Mouse (Mus musculus) embryonic fibroblast, embryonic 13.5 days (primary cell): ENCODE data around the gene Tfap4. TPM values are rescaled to one million over a fixed set of nuclear protein-coding genes. Genes with fewer than 3 reads are reported as not detected.
"Not testable (repeated sequence)": the region's sequence is repeated elsewhere in the genome, so short reads cannot be mapped to it uniquely, and the experiment has no call there.

ENCODE experiments used
- H3K27ac ChIP-seq: 2 replicates; pipeline ENCODE4 v1.5.1; 2012; ENCODE audit warnings: low read length, control low read depth, inconsistent platforms; ENCODE audit not compliant: insufficient read depth
- H3K4me1 ChIP-seq: 2 replicates; pipeline ENCODE4 v1.6.1; 2011; ENCODE audit warnings: low read length; ENCODE audit not compliant: control insufficient read depth, insufficient read depth
- H3K4me3 ChIP-seq: 2 replicates; pipeline ENCODE4 v1.5.1; 2011; ENCODE audit warnings: mild to moderate bottlenecking, control low read depth, low read length; ENCODE audit not compliant: insufficient read depth
- CTCF ChIP-seq: IDR thresholded peaks from 2 replicates; pipeline ENCODE4 v1.5.1; 2011; ENCODE audit warnings: mild to moderate bottlenecking, control low read depth, low read length, moderate library complexity, borderline replicate concordance; ENCODE audit not compliant: insufficient read depth
- POLR2A ChIP-seq: IDR thresholded peaks from 2 replicates; pipeline ENCODE4 v1.6.1; 2011; ENCODE audit warnings: low read depth, mild to moderate bottlenecking, control low read depth, low read length, moderate library complexity
- polyA plus RNA-seq: library from polyadenylated mRNA; stranded (reverse); fragments of >200 nt; gene quantifications from 2 replicates; pipeline ENCODE4 v1.2.4, GENCODE M21; 2011; ENCODE audit warnings: low read depth; ENCODE audit not compliant: missing spikeins, insufficient read length

Tfap4 gene
- polyA plus RNA-seq, 1 experiment: 6.9 TPM

DNA sequence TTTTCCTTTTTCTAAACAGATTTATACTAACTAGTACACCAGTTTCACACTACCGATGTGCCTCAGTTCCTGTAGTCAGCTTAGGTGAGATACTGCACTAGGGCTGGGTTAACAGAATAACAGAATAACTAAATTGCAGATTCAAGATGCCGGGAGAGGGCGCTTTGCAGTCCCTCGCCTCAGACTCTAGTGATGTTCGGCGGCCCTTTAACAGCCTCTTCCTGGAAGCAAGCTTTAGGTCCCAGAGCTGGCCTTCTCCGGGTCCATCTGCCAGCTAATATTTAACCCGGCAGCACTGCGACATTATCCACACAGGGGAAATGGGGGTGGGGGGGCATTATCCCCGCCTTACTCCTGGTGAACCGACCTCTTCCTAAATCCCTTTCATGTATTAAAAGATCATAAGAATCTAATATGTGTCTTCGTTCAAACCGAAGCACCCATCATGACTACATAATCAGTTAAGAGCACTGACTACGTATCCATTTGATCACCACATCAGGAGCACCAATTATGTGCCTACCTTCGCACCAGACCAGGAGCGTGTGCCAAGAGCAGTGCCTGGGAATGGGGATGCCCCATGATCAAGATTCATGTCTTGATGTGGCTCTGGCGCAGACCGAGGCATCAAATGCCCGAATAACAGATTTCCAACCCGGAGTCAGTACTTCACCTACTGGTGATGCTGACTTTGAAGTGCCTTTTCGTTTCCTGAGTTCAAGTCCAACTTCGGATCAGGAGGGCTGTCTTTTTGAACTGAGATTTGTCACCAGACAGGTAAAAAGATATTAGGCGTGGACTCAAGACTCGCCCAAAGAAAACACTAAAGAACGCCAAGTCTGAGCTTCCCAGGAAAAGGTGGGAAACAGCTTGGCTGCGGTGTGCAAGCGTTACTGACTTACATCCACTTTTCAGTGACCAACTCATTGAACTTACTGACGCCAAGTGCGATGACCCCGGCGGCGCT lies 33.5 kb upstream of the Tfap4 start:
- Histone ChIP-seq H3K4me1 (peaks cover 7% of the 10 kb centered on the region; the same call in 1 of the 2 replicates), H3K27ac (peak overlapping the region; percentile 83), H3K4me3 (peak overlapping the region; percentile 64)
- TF ChIP-seq POLR2A: no peak
- TF ChIP-seq CTCF: no peak

DNA sequence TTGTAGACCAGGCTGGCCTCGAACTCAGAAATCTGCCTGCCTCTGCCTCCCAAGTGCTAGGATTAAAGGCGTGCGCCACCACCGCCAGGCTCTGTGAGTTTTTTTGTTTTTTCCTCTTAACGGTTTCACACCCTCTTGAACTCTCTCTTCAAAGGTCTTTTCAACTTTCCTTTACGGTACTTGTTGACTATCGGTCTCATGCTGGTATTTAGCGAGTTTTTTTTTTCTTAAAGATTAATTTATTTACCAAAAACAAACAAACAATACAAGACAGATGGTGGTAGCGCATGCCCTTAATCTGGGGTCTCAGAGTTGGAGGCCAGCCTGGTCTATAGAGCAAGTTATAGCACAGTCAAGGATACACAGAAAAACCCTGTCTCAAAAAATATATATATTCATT lies 30.6 kb upstream of the Tfap4 start:
- H3K4me1 ChIP-seq: peaks cover 11% of the 10 kb centered on the region
- H3K27ac ChIP-seq: no peak overlapping the region
- H3K4me3 ChIP-seq: no peak overlapping the region
- TF ChIP-seq CTCF (no peak), POLR2A (no peak)

DNA sequence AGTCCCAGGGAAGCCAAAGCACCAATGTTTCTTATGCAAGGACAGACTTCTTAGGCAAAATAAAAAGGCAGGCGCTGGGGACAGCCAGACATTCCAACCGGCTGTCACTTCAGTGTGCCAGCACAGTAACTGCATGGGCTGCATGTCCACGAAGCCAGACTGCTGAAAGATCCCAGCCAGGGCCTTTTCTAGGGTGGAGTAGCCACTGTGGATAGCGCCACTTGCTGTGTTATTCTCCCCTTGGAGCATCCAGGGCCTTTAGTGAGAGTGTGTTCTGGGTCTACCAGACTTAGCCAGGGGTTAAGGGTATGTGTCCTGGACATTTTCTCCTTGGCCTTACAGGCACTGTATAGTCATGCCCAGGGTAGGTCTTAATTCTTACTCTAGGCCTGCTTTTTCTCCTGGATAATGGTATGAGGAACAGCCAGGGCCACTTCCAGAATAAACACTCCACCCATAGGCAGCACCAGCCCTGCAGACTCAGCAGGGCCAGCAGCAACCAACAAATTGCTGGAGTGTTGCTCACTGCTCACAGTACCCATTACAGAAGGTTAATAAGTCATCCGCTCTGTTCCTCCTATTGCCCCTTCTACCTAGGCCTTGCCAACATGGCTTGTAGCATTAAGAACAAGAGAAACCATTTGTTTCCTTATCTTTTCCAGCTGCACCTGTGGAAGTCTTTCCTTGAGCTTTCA lies 28.0 kb upstream of the Tfap4 start:
- H3K4me3 ChIP-seq: no peak overlapping the region
- TF ChIP-seq POLR2A: peak; percentile 35; the same call in 1 of the 2 replicates
- TF ChIP-seq CTCF: no peak
- H3K27ac ChIP-seq: peak overlapping the region; percentile 94
- H3K4me1 ChIP-seq: peaks cover 11% of the 10 kb centered on the region

DNA sequence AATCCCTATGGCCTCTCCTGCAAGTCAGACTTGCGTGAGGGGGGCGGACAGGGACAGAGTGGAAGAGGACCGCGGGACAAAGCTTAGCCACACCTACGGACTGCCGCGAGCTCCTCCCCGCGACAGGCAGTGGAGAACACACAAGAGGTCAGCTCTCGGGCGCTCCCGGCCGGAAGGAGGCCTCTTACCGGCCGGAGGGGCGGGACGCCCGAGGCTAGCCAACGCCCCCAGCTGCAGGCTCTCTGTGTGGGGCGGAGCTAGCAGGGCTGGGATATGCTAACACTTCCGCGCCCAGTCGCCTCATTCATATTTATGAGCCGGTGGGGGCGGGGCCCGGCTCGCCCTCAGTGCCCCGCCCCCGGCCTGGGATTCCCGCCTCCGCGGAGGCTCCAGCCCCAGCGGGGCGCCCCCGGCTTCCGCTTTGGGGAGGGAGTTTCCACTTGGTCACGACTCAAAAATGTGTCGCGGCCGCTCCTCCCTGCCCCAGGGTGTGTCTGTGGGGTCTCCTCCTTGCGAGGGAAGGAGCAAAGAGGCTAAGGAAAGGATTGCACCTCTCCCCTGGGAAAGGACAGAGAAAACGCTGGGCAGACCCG lies 27.0 kb upstream of the Tfap4 start:
- TF ChIP-seq POLR2A (peak; percentile 81), CTCF (no peak)
- Histone ChIP-seq H3K27ac (peak overlapping the region; percentile 94), H3K4me3 (peak overlapping the region; percentile 41), H3K4me1 (peaks cover 11% of the 10 kb centered on the region)

DNA sequence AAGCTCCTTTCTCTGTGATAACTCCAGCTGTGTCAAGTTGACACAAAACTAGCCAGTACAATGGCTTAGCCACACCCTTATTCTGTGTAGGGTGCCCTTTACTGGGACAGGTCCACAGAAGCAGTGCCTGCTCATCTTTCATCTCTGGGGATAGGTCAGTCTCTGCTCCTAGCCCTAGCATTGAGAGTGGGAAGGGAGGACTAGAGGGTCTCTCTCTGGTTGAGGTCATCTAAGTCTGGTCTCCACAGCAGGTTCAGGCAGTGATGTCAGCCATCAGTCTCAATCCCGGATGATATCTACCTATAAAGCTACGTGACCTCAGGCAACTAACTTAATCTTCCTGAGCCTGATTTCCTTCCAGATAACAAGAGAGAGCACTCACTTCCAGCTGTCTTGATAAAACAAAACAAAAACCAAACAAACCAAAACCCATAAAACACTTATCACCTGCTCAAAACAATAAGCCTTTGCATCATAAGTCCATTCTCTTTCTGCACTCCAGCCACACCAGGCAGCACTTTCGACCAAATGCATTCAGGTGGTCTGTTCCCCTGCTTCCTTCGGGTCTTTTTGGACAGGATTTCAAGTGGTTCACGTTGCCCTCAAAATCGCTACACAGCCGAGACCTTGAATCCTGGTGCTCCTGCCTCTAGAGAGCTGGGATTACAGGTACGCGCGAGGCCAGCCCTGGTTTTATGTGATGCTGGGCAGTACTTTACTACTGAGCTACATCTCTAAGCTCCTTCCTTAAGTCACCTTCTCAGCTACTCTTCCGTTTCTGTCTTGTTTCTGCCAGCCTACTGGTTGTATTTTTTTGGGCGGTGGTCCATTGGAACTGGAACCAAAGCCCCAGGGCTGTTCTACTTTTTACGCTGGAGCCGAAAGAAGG lies 26.2 kb upstream of the Tfap4 start:
- TF ChIP-seq CTCF (no peak), POLR2A (no peak)
- peak overlapping the region; percentile 62 for H3K27ac ChIP-seq
- H3K4me3 ChIP-seq: peak overlapping the region; percentile 41
- peaks cover 11% of the 10 kb centered on the region for H3K4me1 ChIP-seq

DNA sequence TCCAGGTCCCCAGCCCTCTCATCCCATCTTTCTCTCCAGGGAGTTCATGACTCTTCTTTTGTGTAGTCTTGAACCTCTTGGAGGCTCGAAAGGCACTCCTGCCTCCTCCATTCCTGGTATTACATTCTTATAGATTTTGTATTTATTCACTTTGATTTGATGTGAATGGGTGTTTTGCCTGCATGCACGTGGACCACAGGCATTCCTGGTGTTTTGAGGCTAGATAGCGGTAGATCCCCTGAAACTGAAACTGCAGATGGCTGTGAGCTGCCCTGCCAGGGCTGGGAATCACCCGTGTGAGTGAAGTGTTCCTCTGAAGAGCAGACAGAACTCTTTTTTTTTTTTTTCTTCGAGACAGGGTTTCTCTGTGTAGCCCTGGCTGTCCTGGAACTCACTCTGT lies 24.8 kb upstream of the Tfap4 start:
- H3K27ac ChIP-seq: no peak overlapping the region
- no peak overlapping the region for H3K4me3 ChIP-seq
- TF ChIP-seq POLR2A (no peak), CTCF (no peak)
- peaks cover 11% of the 10 kb centered on the region for H3K4me1 ChIP-seq

DNA sequence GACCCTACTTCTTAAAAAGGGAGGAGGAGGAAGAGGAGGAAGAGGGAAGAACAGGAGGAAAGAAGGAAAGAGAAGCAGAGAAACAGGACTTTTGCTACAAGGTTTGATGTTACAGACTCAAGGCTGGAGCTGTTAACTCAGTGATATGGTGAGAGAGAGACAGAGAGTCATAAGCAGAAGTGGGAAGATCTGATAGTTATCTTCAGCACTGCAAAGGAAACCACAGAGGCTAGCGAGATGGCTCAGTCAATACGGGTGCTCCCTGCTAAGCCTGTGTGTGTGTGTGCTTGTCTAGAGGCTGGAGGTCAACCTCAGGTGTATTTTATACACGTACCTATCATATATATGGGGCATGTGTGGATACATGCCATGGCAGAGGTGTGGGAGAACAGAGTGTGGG lies 24.2 kb upstream of the Tfap4 start:
- no peak overlapping the region for H3K27ac ChIP-seq
- TF ChIP-seq POLR2A (no peak), CTCF (no peak)
- H3K4me1 ChIP-seq: peaks cover 11% of the 10 kb centered on the region
- no peak overlapping the region for H3K4me3 ChIP-seq

DNA sequence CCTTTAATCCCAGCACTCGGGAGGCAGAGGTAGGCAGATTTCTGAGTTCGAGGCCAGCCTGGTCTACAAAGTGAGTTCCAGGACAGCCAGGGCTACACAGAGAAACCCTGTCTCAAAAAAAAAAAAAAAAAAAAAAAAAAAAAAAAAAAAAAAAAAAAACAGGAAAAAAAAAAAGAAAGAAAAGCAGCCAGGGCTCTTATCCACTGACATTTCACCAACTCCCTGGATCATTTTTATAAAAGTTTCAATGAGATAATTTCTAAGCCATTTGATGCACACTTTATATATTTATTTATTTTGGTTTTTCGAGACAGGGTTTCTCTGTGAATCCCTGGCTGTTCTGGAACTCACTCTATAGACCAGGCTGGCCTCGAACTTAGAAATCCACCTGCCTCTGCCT lies 21.5 kb upstream of the Tfap4 start:
- not testable (repeated sequence) for H3K4me1 ChIP-seq, H3K4me3 ChIP-seq, H3K27ac ChIP-seq

DNA sequence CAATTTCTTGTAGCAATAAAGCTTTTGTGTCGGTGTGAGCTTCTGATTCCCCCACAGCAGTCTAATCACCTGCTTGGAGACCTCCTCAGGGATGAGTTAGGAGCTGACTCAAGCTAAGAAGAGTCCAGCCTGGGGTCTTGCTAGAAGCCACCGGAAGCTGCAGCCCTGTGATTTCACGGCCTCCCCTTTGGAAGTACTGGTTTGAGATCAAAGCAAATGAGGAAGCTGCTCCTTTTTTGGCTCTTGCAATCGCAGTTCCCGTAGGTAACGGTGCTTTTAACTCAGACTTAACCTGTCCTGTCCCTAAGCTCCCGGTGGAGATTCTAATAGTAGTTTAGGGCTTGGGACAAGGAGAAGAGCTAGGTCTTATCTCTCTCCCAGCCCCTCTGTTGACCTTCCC lies 19.0 kb upstream of the Tfap4 start:
- TF ChIP-seq POLR2A (no peak), CTCF (no peak)
- no peaks in the 10 kb centered on the region for H3K4me1 ChIP-seq
- no peak overlapping the region for H3K4me3 ChIP-seq
- no peak overlapping the region for H3K27ac ChIP-seq

DNA sequence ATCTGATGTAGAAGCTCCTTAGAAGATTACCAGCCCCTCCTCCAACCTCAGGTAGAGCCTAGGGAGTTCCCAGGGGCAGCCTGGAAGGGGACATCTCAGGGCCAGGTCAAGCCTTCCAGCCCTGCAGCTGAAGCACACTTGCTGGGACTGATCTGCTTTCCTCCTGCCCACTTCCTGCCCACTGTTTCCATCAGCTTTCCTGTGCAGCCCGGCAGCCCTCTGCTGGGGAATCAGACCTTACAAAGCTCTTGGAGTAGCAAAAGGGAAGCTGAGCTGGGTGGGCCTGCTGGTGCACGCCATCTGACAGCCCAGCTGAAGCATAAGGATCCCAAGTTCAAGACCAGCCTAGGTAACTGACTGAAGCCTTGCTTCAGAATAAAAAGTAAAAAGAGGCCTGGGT lies 17.2 kb upstream of the Tfap4 start:
- no peak for TF ChIP-seq CTCF
- H3K4me1 ChIP-seq: no peaks in the 10 kb centered on the region
- no peak overlapping the region for H3K4me3 ChIP-seq
- H3K27ac ChIP-seq: no peak overlapping the region
